Mouse (Mus musculus): Measurements from ENCODE around the gene Adamts3. TPM values are rescaled to one million over a fixed set of nuclear protein-coding genes. Genes with fewer than 3 reads are reported as not detected.

Gene Adamts3
- polyA plus RNA-seq, 2 experiments from 2014 or later, result not detected

- ATAC-seq, result no peak
Observed at GRCm38 (mm10) chr5:89704264-89704663, 178.9 kb downstream of the Adamts3 start.

GRCm38 (mm10) chr5:89701241-89702007 lies 181.7 kb downstream of the Adamts3 start:
- ATAC-seq, result no peak

- ATAC-seq, result no peak
Observed at GRCm38 (mm10) chr5:89687826-89688225, 195.3 kb downstream of the Adamts3 start.

GRCm38 (mm10) chr5:89679871-89680536 lies 203.1 kb downstream of the Adamts3 start:
- ATAC-seq, result peak; percentile 39

- no peak for ATAC-seq
Observed at GRCm38 (mm10) chr5:89678148-89678547, 205.0 kb downstream of the Adamts3 start.

- no peak for ATAC-seq
Observed at GRCm38 (mm10) chr5:89674066-89674848, 208.9 kb downstream of the Adamts3 start.

GRCm38 (mm10) chr5:89672950-89673349 lies 210.2 kb downstream of the Adamts3 start:
- ATAC-seq, result no peak

- no peak for ATAC-seq
Observed at GRCm38 (mm10) chr5:89654327-89654726, 228.8 kb downstream of the Adamts3 start.

- no peak for ATAC-seq
Observed at GRCm38 (mm10) chr5:89653862-89654261, 229.3 kb downstream of the Adamts3 start.

- ATAC-seq, result no peak
Observed at GRCm38 (mm10) chr5:89646940-89647339, 236.2 kb downstream of the Adamts3 start.

GRCm38 (mm10) chr5:89635434-89635833 lies 247.7 kb downstream of the Adamts3 start:
- no peak for ATAC-seq

GRCm38 (mm10) chr5:89631599-89631998 lies 251.5 kb downstream of the Adamts3 start:
- no peak for ATAC-seq
